ENCODE assay signal across 27 mouse cellular contexts in the genomic region with DNA sequence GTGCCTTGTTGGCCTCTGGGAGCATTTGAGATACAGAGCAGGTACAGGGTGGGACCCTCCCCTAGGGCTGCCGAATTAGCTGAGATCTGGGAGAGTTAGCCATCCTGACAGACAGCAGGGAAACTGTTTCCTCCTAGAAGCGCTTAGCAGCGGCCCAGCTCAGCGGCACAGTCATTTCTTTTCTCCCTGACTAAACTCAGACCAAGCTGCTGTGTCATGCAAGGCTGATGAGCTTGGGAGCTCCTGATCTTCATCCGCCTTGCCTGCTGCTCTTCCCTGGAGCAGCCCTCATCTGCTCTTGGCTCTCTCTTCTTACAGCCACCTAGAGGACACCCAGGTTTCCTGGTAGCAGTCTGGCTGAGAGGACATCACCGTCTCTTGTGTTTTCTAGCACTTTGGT. TPM values are rescaled to one million over a fixed set of nuclear protein-coding genes. Genes with fewer than 3 reads are reported as not detected.
DNase-seq lines count a peak whose midpoint lies in the region; ATAC-seq and TF ChIP-seq lines count a peak whose summit lies in the region.
"Had no signal": no experiment of that assay in that cellular context is flagged by ENCODE, and none has a peak within 500 bp of the region (broad histone marks: within the 10 kb centered on the region; RNA-seq: fewer than 3 reads in every experiment).

No protein-coding gene starts in this region.

- H3K4me2 ChIP-seq in midbrain, postnatal 0 days (ENCODE audit: low read depth, low read length, poor library complexity, severe bottlenecking) = no peak overlapping the region
- no peak overlapping the region for H3K4me2 ChIP-seq in midbrain, embryonic 16.5 days (ENCODE audit: low read length)
- H3K4me2 ChIP-seq: forebrain, embryonic 13.5 days; heart, embryonic 13.5 days; hindbrain, embryonic 12.5 days; hindbrain, embryonic 15.5 days had no signal

- no peak overlapping the region for H3K4me3 ChIP-seq in layer of hippocampus, adult 2 months
- no peak overlapping the region for H3K4me3 ChIP-seq in midbrain, postnatal 0 days (ENCODE audit: low read depth, low read length)
- H3K4me3 ChIP-seq in midbrain, embryonic 16.5 days (ENCODE audit: low read depth, low read length) = no peak overlapping the region
- H3K4me3 ChIP-seq: forebrain, embryonic 10.5 days; forebrain, embryonic 13.5 days; heart, adult 2 months; heart, embryonic 10.5 days; heart, embryonic 13.5 days; hindbrain, embryonic 12.5 days; hindbrain, embryonic 15.5 days had no signal

- no peaks in the 10 kb centered on the region for H3K4me1 ChIP-seq in midbrain, postnatal 0 days (ENCODE audit: insufficient read depth, low read length)
- no peaks in the 10 kb centered on the region; the same call in 1 of the 2 replicates for H3K4me1 ChIP-seq in midbrain, embryonic 16.5 days (ENCODE audit: control insufficient read depth, insufficient read depth, low read length)
- H3K4me1 ChIP-seq: forebrain, embryonic 13.5 days; hindbrain, embryonic 12.5 days; hindbrain, embryonic 15.5 days had no signal

- peak overlapping the region; percentile 44; the same call in 1 of the 2 replicates for H3K27ac ChIP-seq in layer of hippocampus, adult 2 months
- H3K27ac ChIP-seq in midbrain, postnatal 0 days (ENCODE audit: low read depth, low read length) = no peak overlapping the region
- no peak overlapping the region for H3K27ac ChIP-seq in midbrain, embryonic 16.5 days (ENCODE audit: low read length)
- H3K27ac ChIP-seq: forebrain, embryonic 10.5 days; forebrain, embryonic 13.5 days; heart, adult 2 months; heart, embryonic 10.5 days; heart, embryonic 13.5 days; hindbrain, embryonic 12.5 days; hindbrain, embryonic 15.5 days had no signal

- H3K27me3 ChIP-seq in midbrain, postnatal 0 days (ENCODE audit: insufficient read depth, low read length) = no peaks in the 10 kb centered on the region
- no peaks in the 10 kb centered on the region for H3K27me3 ChIP-seq in midbrain, embryonic 16.5 days (ENCODE audit: control insufficient read depth, insufficient read depth, low read depth, low read length)
- H3K27me3 ChIP-seq: CH12.LX; forebrain, embryonic 13.5 days; heart, embryonic 13.5 days; hindbrain, embryonic 12.5 days; hindbrain, embryonic 15.5 days; Patski had no signal

- 84% methylated on average over 6 of the region's 6 CpGs for WGBS in midbrain, postnatal 0 days
- WGBS in midbrain, embryonic 16.5 days = 76% methylated on average over 6 of the region's 6 CpGs

- H3K9ac ChIP-seq in midbrain, postnatal 0 days (replicated peaks; ENCODE audit: low read length, poor library complexity, severe bottlenecking) = no peak overlapping the region
- no peak overlapping the region for H3K9ac ChIP-seq in midbrain, embryonic 16.5 days (ENCODE audit: low read depth, low read length)
- H3K9ac ChIP-seq: forebrain, embryonic 13.5 days; heart, embryonic 13.5 days; hindbrain, embryonic 12.5 days; hindbrain, embryonic 15.5 days had no signal

- no peak for DNase-seq in frontal cortex, postnatal 14 days (ENCODE audit: low spot score in 2 of 2)
- DNase-seq in layer of hippocampus, adult 2 months (ENCODE audit: low spot score in 2 of 2) = no peak
- no peak for DNase-seq in layer of hippocampus, adult 9-10 months (ENCODE audit: low spot score)
- peak; percentile 7 for DNase-seq in midbrain, postnatal 0 days (ENCODE audit: low spot score)
- no peak for DNase-seq in gastrocnemius, postnatal 25 days
- DNase-seq: adrenal gland, adult 8-10 months; adrenal gland, postnatal 25 days; B cell, adult 2 months; cerebellum, adult 18-20 months; cerebellum, adult 9-10 months; cerebellum, postnatal 14 days; gastrocnemius, postnatal 36 days; heart, adult 2 months; heart, postnatal 14 days; heart, postnatal 4 days had no signal

- H3K36me3 ChIP-seq in midbrain, postnatal 0 days (ENCODE audit: insufficient read depth, low read length) = peaks cover 28% of the 10 kb centered on the region
- H3K36me3 ChIP-seq in midbrain, embryonic 16.5 days (ENCODE audit: control insufficient read depth, insufficient read depth, low read length) = peaks cover 14% of the 10 kb centered on the region

- H3K9me3 ChIP-seq in midbrain, postnatal 0 days (ENCODE audit: low read length) = no peaks in the 10 kb centered on the region
- H3K9me3 ChIP-seq in midbrain, embryonic 16.5 days (replicated peaks; ENCODE audit: control insufficient read depth, low read length, poor library complexity, severe bottlenecking) = no peaks in the 10 kb centered on the region
- H3K9me3 ChIP-seq: forebrain, embryonic 10.5 days; forebrain, embryonic 13.5 days; G1E; heart, embryonic 10.5 days; heart, embryonic 13.5 days; hindbrain, embryonic 12.5 days; hindbrain, embryonic 15.5 days had no signal

- peak; percentile 58; the same call in 1 of the 2 replicates for ATAC-seq in frontal cortex, adult (ENCODE audit: low TSS enrichment)
- ATAC-seq in midbrain, postnatal 0 days (ENCODE audit: low FRiP score) = no peak
- no peak for ATAC-seq in midbrain, embryonic 16.5 days
- ATAC-seq: forebrain, embryonic 13.5 days; forebrain, embryonic 16.5 days; Patski had no signal

- TF ChIP-seq CTCF in layer of hippocampus, adult 2 months (conservative IDR thresholded peaks at IDR 0.05) = no peak; the same call in 1 of the 2 replicates
- TF ChIP-seq CTCF in midbrain, postnatal 0 days (IDR thresholded peaks at IDR 0.05) = no peak

RNA-seq across cellular contexts. Expression of a gene that starts 20.0 kb away (rescaled TPM):
- 100 to 1,000 TPM; 367 to 391 TPM for total RNA-seq in layer of hippocampus, adult 2 months (2021)
- 294 and 403 TPM in 2 replicates for total RNA-seq in midbrain, postnatal 0 days (2014; rRNA removed)
- 788 and 843 TPM in 2 replicates for polyA plus RNA-seq in midbrain, postnatal 0 days (2015; fragmentation: Nextera tagmentation; extraction: Ambion mirVana)
- polyA plus RNA-seq in midbrain, embryonic 16.5 days (2015; fragmentation: Nextera tagmentation; extraction: Ambion mirVana) = 525 and 569 TPM in 2 replicates
- 1,000 to 10,000 TPM in 1 of 2 experiments, 100 to 1,000 TPM in 1; 996 to 1,016 TPM for total RNA-seq in gastrocnemius, postnatal 25 days (2021)

RNA-seq across cellular contexts. Expression of a gene that starts 20.3 kb away (rescaled TPM):
- total RNA-seq in layer of hippocampus, adult 2 months (2021) = 10 to 100 TPM; 33.1 to 34.0 TPM
- 25.9 and 28.2 TPM in 2 replicates for total RNA-seq in midbrain, postnatal 0 days (2014; rRNA removed)
- polyA plus RNA-seq in midbrain, postnatal 0 days (2015; fragmentation: Nextera tagmentation; extraction: Ambion mirVana) = 43.5 and 51.7 TPM in 2 replicates
- 49.4 and 51.3 TPM in 2 replicates for polyA plus RNA-seq in midbrain, embryonic 16.5 days (2015; fragmentation: Nextera tagmentation; extraction: Ambion mirVana)
- total RNA-seq in gastrocnemius, postnatal 25 days (2021) = 10 to 100 TPM; 20.4 to 20.9 TPM

RNA-seq across cellular contexts. Expression of a gene that starts 46.6 kb away (rescaled TPM):
- 10 to 100 TPM; 23.7 to 25.0 TPM for total RNA-seq in layer of hippocampus, adult 2 months (2021)
- 15.5 and 15.8 TPM in 2 replicates for total RNA-seq in midbrain, postnatal 0 days (2014; rRNA removed)
- polyA plus RNA-seq in midbrain, postnatal 0 days (2015; fragmentation: Nextera tagmentation; extraction: Ambion mirVana) = 14.8 and 15.6 TPM in 2 replicates
- polyA plus RNA-seq in midbrain, embryonic 16.5 days (2015; fragmentation: Nextera tagmentation; extraction: Ambion mirVana) = 20.5 and 22.1 TPM in 2 replicates
- 10 to 100 TPM; 14.2 to 14.7 TPM for total RNA-seq in gastrocnemius, postnatal 25 days (2021)
